Mouse (Mus musculus) ES-E14 (cell line): ENCODE data around the gene Pik3ap1.

Source experiments
- HCFC1 ChIP-seq: IDR thresholded peaks from 2 replicates; pipeline ENCODE4 v1.6.1; 2012; ENCODE audit warnings: low read length, inconsistent platforms, borderline replicate concordance; ENCODE audit not compliant: insufficient read depth
- MAFK ChIP-seq: IDR thresholded peaks from 2 replicates; pipeline ENCODE4 v1.6.1; 2014; ENCODE audit warnings: mild to moderate bottlenecking, low read depth, low read length, inconsistent platforms; ENCODE audit not compliant: insufficient read depth
- ZNF384 ChIP-seq: IDR thresholded peaks from 2 replicates; pipeline ENCODE4 v1.6.1; 2012; ENCODE audit warnings: low read depth, low read length, inconsistent platforms

DNA sequence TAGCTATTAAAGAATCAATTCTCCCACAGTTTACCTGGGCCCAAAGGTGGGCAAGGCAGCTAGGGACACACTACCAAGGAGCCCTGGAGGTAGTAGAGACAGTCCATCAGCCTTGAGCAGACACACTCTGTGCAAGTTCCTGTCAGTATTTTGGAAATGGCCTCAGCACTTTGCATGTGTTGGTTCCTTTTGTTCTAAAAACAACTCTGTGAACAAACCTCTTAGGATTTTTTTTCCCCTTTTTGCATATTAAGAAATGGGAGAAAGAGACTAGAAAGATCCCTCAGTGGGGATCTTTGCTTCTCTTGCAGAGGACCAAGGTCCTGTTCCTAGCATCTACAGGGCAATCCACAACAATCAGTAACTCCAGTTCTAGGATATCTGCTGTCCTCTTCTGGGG lies 61.1 kb downstream of the Pik3ap1 start:
- no peak for TF ChIP-seq MAFK
- TF ChIP-seq ZNF384, result no peak
- TF ChIP-seq HCFC1, result no peak
